Mouse (Mus musculus) common myeloid progenitor, adult 5-6 weeks (primary cell): ENCODE measurements around the gene Rab36. TPM values are rescaled to one million over a fixed set of nuclear protein-coding genes. Genes with fewer than 3 reads are reported as not detected.

Source experiments
- ATAC-seq: replicated peaks from 2 replicates; pipeline ENCODE4 v1.8.0; 2016; ENCODE audit warnings: low read depth, mild to moderate bottlenecking, moderate TSS enrichment, inconsistent platforms; ENCODE audit not compliant: poor library complexity, severe bottlenecking
- total RNA-seq: library from RNA; stranded (forward); fragments of 200-1000, 187-1606 nt; gene quantifications from 2 replicates; pipeline ENCODE4 v1.2.3, GENCODE M21; 2017

The Rab36 gene
- 0.23 and 0.63 TPM in 2 replicates for total RNA-seq

DNA sequence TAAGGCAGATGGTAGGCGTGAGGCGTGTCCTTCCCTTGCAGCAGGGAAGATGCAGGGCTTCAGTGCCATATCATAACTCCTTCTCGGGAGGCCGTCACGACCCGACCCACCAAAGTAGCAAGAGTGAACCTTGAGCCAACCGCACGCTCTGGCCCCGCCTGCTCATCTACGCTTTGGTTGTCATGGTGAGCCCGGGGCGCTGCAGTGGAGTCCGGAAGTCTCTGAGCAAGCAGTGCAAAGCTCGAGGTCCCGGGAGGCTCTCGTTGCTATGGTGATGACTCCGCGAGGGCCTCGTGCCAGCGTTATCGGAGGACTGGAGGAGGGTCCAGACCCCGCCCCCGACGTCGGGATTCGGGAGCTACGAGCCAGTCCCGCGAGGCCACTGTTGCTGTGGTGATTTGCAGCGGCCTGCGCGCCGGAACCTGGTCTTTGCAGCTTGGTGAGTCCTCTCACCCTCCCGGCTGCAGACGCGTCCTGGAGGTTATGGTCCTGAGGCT, at the start of gene Rab36:
Gene Rab36, plus strand, starts transcription at position 176 of the 497 bp plus-strand sequence.
- ATAC-seq: peak; percentile 93

DNA sequence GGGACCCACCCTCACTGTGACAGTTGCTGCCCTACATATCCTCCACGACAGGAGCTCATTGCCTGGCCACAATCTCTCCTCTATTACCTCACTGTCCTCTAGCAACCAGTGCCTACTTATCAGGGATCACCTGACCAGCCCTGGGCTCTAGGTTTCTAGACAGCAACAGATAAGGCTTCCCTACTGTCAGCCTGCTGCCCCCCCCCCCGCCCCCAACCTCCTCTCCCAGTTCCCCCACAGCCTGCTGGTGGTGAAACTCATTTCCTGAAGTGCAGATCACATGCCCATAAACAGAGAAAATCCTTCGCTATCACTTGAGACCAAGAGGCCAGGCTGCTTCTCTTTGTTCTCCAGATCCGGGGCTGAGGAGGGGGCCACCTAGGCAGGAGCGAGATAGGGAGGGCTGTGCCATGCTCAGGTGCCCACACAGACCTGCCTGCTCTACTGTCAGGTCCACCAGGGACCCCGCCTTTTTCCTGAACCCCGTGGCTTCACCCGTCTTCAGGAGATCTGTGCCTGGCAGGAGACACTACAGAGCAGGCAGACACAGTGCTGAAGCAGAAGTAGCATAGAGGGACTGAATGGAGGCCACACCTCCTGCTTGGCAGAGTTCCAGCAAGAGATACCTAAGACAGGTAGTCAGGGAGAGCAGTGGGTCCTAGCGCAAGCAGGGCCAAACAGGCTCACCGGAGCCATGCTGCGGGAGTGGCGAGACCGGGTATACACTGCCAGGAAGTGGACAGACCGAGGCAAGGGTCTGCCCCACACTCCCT, 49.0 kb upstream of the Rab36 start:
- ATAC-seq: peak; percentile 61

DNA sequence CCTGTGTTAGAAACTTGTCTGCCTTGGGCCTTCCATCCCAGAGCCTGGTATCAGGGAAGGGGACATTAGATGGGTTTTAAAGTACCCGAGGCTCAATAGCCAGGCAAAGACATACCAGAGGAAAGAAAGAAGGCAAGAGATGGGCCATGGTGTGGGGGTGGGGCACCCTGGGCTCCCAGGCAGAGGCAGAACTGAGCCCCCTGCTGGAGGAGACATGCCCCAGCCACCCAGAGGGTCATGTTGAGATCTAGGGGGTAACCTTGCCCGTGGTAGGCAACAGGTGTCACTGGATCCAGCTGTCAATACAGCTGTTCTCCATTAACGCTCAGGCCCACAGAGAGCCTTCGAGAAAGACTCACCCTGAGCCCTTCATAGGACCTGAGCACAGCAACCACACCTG, 47.0 kb upstream of the Rab36 start:
- ATAC-seq: no peak

DNA sequence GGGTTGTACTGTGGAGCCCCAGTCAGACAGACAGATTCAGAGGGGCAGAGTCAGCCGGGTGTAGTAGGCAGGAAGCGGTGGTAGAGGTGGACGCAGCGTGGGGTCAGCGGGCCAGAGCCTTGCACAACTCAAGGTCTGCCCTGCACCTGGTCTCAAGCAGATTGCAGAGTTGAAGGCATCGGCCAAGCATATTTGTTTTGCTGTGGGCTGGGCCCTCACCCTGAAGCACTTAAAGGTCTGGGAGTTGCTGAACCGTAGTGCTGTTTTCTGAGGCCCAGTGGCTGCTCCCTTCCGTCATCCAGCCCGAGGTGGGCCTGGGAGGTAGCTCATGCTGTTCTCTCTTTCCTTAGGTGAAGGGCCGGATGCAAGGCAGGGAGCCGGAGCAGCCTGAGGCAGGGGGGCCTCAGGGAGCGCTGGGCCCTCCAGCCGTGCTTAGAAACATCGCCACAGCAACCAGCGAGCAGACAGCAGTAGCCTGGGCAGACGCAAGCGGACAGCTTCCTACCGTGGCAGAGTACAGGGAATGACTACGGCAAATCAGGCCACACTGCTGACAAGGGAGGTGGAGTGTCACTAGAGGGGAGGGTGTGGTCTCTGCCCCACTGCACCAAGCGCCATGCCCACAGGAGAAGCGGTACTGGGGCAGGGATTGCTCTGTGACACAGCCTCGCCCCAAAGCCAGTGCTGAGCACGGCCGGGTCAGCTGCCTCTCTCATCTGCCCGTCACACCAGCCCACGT, 46.1 kb upstream of the Rab36 start:
- no peak for ATAC-seq

DNA sequence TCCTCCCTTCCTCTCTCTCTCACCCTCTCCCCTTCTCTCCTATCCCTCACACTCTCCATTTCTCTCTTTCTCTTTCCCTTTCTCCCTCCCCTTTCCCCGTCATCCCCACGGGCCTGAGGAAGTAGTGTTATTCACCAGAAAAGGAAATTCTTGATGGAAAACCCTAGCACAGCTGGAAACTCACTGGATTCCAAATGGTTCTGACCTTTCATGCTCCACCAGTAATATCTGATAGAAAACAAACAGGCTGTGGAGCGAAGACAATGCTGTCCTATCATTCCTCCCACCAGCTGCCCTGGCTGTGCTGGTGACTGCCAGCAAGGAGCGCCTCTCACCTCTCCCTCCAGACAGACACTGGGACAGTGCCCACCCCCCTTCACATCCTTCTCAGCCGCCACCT, 42.0 kb upstream of the Rab36 start:
- ATAC-seq: no peak

DNA sequence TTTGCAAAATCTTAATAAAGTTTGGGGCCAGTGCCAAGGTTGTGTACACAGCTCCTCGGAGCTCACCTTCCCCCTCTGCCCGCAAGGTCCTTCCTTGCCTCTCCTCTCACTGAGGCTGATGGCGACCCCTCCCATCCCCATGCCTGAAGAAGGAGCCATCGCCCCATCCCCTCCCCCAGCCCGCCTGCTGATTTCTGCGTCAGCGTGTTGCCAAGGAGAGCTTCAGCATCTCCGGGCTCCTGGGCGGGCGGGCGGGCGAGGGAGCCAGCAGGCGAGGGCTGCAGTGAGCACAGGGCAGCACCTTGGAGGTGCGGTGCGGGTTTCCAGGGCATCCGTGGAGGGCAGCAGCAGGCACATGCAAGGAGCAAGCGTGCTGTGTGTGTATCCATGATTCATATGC, 41.5 kb upstream of the Rab36 start:
- no peak for ATAC-seq

DNA sequence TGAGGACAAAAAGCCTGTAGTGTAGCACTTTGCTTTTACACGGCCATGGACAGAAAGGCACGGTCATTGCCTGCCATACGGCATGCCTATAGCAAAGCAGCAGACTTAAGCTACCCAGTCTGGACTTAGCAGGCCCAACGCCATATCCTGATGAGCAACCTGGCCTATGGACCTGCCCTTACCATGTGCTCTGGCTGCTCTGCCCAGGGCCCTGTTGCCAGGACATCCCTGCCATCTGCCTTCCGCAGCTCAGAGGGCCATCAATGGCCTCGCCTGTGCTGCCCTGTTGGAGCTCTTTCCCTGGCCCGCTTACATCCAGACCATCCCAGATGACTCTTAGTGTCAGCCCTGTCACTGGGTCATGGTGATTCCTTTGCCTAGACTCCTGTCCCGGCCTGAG, 35.5 kb upstream of the Rab36 start:
- ATAC-seq: no peak

DNA sequence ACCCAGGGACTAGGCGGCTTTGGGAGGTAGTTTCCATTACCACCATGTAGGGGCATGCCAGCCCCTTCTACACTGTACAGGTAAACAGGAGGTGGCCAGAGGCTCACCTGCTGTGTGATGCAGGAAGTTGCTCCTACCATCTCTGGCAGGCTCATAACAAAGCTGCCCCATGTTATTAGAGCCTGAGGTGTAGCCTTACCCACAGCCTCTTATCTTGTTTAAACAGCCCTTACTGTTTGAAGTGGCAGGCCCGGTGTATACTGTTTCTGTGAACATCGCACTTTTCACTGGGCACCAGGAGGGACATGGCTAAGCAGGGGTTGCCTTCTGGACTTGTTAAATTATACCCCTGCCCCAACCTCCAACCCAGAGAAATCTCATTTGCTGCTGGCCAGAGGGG, 32.8 kb upstream of the Rab36 start:
- ATAC-seq: peak; percentile 79

DNA sequence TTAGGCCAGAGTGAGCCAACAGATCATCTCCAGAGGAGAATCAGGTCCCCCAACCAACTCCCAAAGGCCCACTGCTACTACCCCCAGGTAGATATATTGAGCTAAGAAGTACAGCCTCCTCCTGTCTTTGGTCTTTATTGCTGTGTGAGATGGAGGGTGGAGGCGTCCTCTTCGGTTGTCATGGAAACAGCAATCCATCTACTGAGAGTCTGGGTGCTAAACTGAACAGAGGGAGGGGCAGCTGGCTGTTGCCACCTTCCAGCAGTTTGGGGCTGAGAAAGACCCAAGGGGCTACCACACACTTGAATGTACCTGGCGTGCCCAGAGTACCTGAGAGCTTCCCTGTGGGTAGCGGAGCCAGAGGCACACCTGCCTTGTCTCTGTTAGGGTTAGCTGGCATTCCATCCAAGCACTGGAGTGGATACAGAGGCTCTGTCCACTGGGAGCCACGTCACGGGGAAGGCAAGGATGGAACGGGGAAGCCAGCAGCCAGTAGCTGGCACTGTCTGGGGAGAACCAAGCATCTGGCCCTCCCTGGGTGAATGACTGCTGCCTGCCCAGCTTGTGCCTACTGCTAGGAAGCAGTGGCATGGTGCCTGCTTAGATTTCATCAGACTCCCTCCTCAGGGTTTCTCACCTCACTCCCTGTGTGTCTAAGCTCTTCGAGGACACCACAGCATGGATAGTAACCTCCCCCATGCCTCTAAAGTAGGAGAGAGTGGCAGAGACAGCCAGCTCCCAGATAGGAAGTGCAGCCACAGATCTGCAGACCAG, 29.8 kb upstream of the Rab36 start:
- ATAC-seq: no peak

DNA sequence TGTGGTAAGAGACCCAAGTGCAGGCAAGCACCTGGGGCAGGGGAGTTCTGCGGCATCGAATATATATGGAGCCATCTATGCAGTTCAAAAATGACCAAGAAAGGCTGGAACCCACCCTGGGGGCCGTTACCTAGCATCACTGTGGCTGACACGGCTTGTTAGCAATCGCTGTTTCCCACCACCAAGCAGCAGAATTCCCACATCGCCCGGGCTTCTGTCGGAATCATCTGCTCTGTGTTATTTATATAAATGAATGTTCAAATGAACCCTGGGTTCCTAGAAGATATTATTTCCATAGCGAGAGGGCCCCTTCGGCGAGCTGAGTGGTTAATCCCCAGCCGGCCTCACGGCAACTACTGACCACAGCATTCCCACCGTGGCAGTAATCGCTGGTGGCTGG, 26.2 kb upstream of the Rab36 start:
- ATAC-seq: no peak

DNA sequence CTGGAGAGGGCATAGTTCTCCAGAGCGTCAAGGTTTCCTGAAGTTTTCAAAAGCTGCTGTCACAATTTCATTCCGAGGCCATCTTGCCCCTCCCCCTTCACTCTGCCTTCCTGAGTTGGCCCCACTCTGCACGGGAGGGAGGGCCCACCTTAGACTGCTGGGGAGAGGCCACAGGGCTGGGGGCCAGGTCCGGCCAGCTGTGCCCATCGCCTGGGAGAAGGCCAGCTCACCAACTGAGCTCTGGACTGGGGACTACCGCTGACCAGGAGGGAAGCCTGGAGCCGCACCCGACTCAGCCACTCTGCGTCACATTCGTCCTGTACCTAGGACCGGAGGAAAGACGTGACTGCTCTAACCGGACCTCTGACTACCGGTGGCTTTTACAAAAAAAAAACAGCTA, 21.4 kb upstream of the Rab36 start:
- no peak for ATAC-seq

DNA sequence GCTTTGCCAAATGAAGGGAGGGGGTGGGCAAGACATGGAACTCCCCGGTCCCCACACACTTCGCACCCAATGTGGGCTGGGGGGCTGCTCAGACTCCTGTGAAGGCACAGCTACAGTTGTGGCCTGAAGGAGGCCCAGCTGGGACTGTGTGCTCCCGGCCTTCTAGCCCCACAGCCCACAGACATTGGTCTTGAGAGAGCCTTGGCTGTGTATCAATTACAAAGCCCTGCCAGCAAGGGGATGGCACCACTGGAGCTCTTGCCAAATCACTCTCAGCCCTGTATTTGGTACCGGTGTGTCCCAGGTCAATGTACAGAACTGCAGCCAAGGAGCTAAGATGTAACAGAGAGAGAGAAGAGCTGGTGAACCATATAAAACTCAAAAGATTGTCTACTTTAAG, 20.4 kb upstream of the Rab36 start:
- no peak for ATAC-seq

DNA sequence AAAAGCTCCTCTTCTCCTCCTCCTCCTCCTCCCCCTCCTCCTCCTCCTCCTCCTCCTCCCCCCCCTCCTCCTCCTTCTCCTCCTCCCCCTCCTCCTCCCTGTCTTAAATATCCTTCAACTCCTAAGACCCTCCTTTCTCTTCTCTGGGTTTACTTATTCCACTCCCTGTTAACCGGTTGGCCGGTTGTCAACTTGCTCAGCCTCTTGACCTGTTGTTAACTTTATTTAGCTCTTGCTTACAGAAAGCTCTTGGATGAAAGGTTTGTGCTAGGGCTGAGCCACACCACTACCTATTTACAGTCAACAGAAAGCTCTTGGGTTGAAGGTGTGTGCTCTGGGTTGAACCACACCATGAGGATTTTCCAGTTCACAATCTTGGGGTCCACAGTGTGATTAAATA, 16.6 kb upstream of the Rab36 start:
- no peak for ATAC-seq

DNA sequence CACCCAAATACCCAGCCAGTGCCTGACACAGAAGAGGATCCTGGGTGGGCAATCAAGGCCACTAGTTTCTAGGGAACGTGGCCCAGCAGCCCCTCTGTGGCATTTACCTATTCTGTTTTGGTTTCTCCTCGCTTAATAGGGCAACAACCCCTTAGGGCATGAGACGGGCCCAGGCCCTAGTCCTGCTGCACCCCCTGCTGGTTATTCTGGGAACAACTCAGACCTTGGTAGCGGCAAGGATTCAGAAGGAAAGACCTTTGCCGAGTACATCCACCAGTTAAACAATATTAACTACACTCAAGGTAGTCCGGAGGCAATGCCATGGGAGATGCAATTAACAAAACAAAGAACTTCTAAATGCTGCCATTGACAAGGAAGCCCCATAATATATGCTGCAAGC, 15.7 kb upstream of the Rab36 start:
- ATAC-seq: peak; percentile 93

DNA sequence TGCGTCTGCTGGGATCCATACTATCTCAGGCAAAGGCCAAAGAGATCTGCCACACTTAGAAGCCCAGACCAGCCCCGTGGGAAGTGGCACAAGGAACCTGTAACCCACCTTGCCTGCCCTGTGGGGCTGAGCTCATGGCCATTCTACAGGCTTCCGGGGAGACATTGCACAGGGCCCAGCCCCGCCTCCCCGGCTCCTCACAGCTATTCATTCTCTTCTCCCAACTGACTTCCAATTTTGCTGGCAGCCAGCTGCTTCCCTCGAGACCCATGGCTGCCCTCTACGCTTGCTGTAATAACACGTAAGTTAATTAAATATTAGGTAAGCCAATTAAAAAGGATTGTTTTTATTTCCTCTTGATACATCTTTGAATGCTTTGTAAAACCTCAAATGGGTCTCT, 10.4 kb upstream of the Rab36 start:
- ATAC-seq: no peak

DNA sequence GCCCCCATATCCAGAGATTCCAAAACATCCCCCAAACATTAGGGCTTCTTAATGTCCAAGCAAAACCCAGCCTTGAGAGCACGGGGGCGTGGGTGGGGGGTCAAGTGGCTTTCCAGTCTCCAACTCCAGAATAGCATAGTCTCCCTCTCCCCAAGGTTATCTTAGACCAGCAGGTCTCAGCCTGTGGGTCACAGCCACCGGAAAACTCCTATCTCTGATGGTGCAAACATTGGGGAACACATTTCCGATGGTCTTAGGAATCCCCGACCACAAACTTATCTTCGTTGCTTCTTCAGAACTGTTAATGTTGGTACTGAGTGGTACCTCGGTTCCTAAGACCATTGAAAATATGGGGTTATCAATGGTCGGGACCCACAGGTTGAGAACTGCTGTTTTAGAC, 8.1 kb upstream of the Rab36 start:
- peak; percentile 50 for ATAC-seq

DNA sequence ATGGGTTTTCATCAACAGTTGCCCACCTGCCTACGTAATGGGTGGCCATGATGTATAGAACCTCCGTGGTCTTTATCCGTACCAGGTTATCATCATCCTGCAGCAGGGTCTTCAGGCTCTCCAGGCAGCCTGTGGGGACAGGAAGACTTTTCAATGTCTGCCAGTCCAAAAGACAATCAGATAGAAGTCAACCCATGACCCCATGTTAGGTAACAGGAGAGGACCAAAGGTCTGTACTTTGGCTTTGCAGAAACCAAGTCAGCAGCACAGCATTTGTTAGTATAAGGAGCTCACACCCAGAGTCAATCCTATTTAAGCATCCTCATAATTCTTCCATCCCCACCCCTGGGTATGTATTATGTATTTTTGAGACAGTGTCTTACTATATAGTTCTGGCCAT, 7.2 kb upstream of the Rab36 start:
- ATAC-seq: no peak

DNA sequence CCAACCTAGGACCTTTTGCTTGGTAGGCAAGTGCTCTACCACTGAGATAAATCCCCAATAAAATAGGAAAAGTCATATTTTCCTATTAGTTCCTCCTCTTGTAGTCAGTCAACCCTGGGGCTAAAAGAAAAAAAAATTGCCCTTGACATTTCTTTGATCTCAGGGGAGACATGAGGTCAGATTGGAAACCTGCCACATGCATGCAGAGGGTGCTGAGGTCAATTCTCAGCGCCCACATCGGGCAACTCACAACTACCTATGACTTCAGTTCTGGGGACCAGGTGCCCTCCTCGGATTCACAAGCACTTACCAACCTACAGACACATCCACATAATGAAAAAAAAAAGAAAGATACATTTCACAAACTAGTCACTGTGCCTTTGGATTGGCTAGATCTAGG, 6.6 kb upstream of the Rab36 start:
- no peak for ATAC-seq

DNA sequence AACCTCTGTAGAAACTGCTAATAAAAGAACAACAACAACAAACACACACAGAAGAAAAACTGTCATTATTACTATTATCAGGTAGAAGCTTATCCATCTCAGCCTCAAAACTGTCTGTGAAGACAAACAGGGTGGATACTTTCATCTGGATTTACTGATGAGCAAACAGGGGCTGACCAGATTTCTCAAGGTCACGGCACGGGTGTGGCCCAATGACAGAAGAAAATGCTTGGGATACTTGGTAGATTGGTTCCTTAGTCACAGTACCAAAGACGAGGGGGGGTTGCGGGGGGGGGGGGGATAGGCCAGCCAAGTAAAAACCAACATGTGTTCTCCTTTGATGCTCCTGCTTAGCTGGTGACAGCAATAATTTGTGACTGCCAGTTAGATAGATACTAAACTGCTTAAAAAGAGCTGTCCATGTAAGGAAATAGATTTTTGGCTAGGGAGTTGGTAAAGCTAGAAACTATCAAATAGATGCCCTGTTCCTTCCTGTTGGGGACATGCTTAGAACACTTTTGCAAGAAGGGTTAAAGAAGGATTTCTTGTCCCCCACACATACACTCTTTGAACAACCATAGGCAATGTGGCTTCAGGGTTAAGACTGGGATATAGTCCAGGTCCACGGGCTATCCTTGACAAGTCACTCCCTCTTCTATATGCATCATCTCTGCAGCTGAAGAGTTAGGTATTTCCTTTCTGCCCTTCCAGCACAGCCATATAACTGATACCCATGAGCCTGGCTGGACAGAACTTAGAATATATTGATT, 5.3 kb upstream of the Rab36 start:
- no peak for ATAC-seq

DNA sequence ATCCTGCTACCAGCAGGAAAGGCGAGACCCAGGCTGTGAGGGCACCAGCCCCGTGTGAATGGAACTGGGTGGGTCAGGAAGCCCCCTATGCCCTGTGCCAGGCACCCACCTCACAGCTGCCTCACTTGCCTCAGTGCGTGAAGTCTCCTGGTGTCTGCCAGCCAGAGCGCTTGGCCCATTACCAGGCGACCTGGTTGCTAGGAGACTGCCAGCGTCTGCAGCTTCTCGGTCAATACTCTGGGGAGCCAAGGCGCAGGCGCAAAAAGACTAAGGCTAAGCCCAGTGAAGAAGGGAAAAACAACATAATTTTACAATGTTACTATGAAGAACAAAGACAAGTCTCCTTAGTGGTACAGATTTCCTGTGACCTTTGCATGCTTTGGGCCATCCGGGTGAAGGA, 4.5 kb upstream of the Rab36 start, which contains the start of gene Rsph14:
Gene Rsph14, minus strand, starts transcription at position 192 of the 400 bp plus-strand sequence.
- ATAC-seq: no peak
